Mouse (Mus musculus) left cerebral cortex, postnatal 25 days (tissue): Measurements from ENCODE around the gene Slamf7. TPM values are rescaled to one million over a fixed set of nuclear protein-coding genes. Genes with fewer than 3 reads are reported as not detected.

Source experiments
- microRNA-seq, 2 experiments: library from miRNA; unstranded; fragments of <30 nt; microRNA quantifications; one replicate each; pipeline ENCODE4 v1.2.0; 2022
- total RNA-seq, 2 experiments: library from RNA; stranded (reverse); gene quantifications; 2 replicates each; pipeline ENCODE4 v1.2.3; 2021

Gene Slamf7
- total RNA-seq, 2 experiments from 2014 or later = not detected

Small RNAs within 50 kb of the gene (microRNA-seq; reads per million reads assigned to microRNA genes)
- 0 reads per million in 2 experiments for gene Mir7683

Other genes with a start within 250 kb of the Slamf7 start
- gene Usf1, start 241.7 kb downstream of the Slamf7 start, total RNA-seq = 100 to 1,000 TPM; 105 TPM
- 1 to 10 TPM; 2.0 to 3.0 TPM for gene Tstd1, start 234.2 kb downstream of the Slamf7 start, total RNA-seq
- 1 to 10 TPM; 5.5 to 7.2 TPM for gene F11r, start 215.5 kb downstream of the Slamf7 start, total RNA-seq
- 1 to 10 TPM; 5.3 TPM for gene Alyref2, start 149.6 kb downstream of the Slamf7 start, total RNA-seq
- gene Itln1, start 117.7 kb downstream of the Slamf7 start, total RNA-seq = not detected
- gene Cd244a, start 93.8 kb downstream of the Slamf7 start, total RNA-seq = not detected
- gene Ly9, start 45.6 kb downstream of the Slamf7 start, total RNA-seq = not detected
- gene Cd48, start 29.0 kb upstream of the Slamf7 start, total RNA-seq = 1 to 10 TPM in 1 of 2 experiments, under 1 TPM in 1; 0.27 to 1.0 TPM
- gene Slamf1, start 114.1 kb upstream of the Slamf7 start, total RNA-seq = under 1 TPM; 0.39 to 0.64 TPM
- gene Cd84, start 186.7 kb upstream of the Slamf7 start, total RNA-seq = 1 to 10 TPM; 1.4 to 2.1 TPM
- gene Gm10521, start 242.6 kb upstream of the Slamf7 start, total RNA-seq = under 1 TPM; 0.14 to 0.21 TPM